Mouse (Mus musculus) G1E-ER4 (cell line): ENCODE data around the gene Prkab1. TPM values are rescaled to one million over a fixed set of nuclear protein-coding genes. Genes with fewer than 3 reads are reported as not detected.

Experiments
- GATA1 ChIP-seq: IDR thresholded peaks from one replicate; pipeline ENCODE4 v1.8.0; 2012; ENCODE audit warnings: low read length, inconsistent platforms
- polyA plus RNA-seq: library from polyadenylated mRNA; stranded (reverse); fragments of >175 nt; gene quantifications from 2 replicates; pipeline ENCODE4 v1.2.3, GENCODE M21; 2012

Gene Prkab1
- polyA plus RNA-seq, 1 experiment, result 432 TPM

GRCm38 (mm10) chr5:116023251-116023661 is 1.1 kb downstream of the Prkab1 start:
- TF ChIP-seq GATA1, result no peak

- TF ChIP-seq GATA1, result no peak
Measured at GRCm38 (mm10) chr5:116022658-116023200, 1.6 kb downstream of the Prkab1 start.

DNA sequence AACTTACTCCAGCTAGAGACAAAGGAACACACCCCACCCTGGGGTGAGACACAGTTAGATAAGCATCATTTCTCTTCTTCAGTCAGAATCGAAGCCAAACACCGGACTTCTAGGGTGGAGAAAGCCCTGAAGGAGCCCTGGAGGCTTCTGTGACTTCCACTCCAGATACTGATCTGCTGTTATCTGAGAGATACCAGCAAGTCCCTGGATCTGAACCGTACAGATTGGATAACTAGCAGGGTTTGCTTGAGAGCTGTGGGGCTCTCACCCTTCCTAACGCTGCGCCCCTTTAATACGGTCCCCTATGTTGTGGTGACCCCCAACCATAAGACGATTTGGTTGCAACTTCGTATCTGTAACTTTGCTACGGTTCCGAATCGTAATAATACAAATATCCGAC is 2.2 kb downstream of the Prkab1 start:
- peak; percentile 16 for TF ChIP-seq GATA1

- peak; percentile 82 for TF ChIP-seq GATA1
Measured at GRCm38 (mm10) chr5:116021552-116021951, 2.8 kb downstream of the Prkab1 start.

DNA sequence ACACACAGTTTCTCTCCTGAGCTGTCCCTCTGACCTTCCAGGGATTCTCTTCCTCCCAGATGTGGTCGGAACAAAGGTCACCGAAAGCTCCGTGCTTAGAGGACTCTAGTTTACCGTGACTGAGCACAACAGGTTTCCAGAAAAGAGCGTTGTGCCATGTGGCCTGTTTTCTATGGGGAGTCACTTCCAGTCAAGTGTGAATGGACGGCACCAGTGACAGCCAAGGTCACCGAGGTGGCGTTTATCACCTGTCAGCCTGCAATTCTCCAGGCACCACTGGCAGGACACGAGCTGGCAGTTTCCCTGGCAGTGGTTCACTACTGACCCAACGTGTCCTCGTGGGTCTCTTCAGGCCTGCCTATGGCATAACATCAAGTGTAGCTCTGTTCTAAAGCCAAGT is 4.9 kb downstream of the Prkab1 start:
- no peak for TF ChIP-seq GATA1

DNA sequence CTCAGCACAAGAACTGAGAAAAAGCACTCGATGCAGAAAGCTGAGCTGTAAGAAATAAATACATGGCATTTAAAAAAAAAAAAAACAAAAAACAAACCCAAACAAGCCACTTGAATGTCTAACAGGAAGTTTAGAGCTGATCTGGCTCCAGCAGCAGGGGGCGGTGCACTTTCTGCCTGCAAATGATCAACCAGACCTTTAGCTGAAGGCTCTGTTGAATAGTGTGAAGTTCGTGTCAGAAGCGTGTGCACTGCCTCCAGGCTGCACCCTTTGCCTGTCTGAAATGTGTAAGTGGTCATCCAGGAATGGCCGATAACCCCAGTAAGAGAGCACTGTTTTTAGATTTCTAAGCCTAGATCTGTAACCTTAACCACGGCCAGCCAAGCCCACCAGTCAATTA is 5.5 kb downstream of the Prkab1 start:
- TF ChIP-seq GATA1, result no peak

GRCm38 (mm10) chr5:116018196-116018595 is 6.1 kb downstream of the Prkab1 start:
- TF ChIP-seq GATA1, result no peak

DNA sequence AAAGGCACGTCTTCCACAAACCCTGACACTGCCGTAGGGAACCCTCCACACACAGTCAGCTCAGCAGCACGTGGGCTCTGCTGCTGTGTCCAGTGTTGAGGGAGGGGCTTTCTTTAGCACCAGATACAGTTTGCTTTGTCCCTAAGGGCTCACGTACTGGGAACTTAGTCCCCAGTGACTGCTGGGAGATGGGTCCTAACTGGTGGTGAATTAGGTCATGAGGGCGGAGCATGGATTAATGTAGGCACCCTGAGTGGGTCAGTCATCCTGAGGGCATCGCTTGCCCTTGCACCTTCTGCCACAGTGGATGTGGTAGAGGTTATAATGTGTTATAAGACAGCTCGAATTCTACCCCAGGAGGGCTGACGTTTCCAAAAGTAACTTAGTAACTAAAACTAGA is 6.9 kb downstream of the Prkab1 start:
- no peak for TF ChIP-seq GATA1

DNA sequence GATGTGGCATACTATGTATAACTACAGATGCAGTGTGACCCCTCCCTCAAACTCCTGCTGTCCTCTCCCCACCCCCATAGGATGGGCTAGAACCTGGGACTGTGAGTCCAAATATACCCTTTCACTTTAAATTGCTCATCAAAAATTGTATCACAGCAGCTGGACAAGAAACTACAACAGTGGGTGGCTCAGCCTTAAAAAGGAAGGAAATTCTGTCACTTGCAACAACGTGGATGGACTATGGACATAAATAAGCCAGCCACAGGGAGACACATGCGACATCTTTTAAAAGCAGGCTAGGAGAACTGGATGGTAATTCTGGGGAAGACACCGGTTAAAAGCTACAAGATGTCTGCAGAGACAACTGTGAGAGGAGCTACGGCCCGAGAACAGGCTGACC is 7.8 kb downstream of the Prkab1 start:
- no peak for TF ChIP-seq GATA1

GRCm38 (mm10) chr5:116014237-116014636 is 10.1 kb downstream of the Prkab1 start:
- no peak for TF ChIP-seq GATA1

DNA sequence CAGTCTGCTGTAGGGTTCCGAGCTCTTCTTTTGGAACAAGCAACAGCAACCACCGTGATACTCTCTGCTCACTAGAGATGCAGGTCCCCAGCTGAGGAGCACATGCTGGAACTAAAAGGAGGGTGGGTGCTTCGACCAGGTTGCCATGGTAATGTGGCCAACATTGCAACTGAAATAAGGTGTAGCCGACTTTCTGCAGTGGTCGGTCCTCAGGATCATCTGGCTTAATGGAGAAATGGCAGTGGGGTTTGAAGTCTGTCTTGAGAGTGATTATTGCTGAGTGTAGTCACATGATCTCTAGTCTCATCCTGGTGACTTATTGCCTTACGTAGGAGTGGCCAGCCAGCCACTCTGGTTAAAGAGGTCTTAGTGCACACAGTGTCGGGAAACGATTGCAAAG is 10.5 kb downstream of the Prkab1 start:
- no peak for TF ChIP-seq GATA1

DNA sequence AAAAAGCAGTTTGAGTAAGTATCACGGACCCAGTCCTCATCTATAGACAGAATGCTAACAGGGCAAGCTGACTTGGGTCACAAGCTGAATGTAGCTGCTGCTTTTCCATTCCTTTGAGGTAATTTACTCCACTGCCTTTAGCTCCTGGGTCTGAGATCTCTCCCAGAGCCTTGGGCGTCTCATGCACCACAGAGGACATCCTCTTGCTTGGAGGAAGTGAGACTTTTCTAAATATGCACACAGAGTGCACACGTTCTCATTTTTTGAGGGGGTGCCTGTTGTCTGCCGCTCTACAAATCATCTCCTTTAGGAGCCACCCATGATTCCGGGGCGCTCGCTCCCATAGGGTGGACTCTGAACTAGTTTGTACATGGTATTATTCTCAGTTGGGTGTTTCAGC is 11.8 kb downstream of the Prkab1 start:
- no peak for TF ChIP-seq GATA1

GRCm38 (mm10) chr5:116011700-116012099 is 12.6 kb downstream of the Prkab1 start:
- TF ChIP-seq GATA1, result no peak

GRCm38 (mm10) chr5:116009884-116010627 is 14.3 kb downstream of the Prkab1 start:
- TF ChIP-seq GATA1, result no peak

- TF ChIP-seq GATA1, result no peak
Measured at GRCm38 (mm10) chr5:116009091-116009851, 15.0 kb downstream of the Prkab1 start.

DNA sequence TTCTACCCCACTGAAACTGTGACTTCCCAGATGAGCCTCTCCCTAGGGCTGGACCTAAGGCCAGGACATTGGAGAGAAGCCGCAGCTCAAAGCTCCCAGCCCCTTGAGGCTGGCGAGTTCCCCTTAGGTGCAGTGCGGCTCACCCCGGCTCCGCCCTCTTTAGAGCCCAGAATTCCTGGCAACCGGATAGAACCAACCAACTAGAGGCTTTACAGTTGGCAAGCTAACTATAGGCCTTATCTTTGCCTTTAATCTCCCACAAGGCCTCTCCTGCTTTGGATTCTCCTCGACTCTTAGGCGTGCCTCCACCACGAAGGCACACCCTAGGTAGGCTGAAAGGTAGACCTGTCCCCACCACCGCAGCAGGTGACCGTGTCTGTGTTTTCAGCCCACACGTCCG is 16.6 kb downstream of the Prkab1 start:
- peak; percentile 29 for TF ChIP-seq GATA1
